Mouse (Mus musculus) G1E (cell line): ENCODE results near the gene Hopx. TPM values are rescaled to one million over a fixed set of nuclear protein-coding genes. Genes with fewer than 3 reads are reported as not detected.

Source experiments
- ATAC-seq: 2 replicates; pipeline ENCODE4 v1.8.0; 2016; ENCODE audit warnings: mild to moderate bottlenecking; ENCODE audit not compliant: insufficient number of reproducible peaks, poor library complexity, low FRiP score, severe bottlenecking; ENCODE audit errors: extremely low read depth
- DNase-seq: peaks from one replicate; pipeline ENCODE4 v3.0.0; 2012; ENCODE audit warnings: low spot score
- H3K27me3 ChIP-seq: 2 replicates; pipeline ENCODE4 v1.6.1; 2012; ENCODE audit warnings: mild to moderate bottlenecking, low read length, inconsistent platforms; ENCODE audit not compliant: insufficient read depth
- H3K36me3 ChIP-seq: replicated peaks from 2 replicates; pipeline ENCODE3; 2012; ENCODE audit warnings: mild to moderate bottlenecking, inconsistent platforms
- H3K4me1 ChIP-seq: 2 replicates; pipeline ENCODE4 v1.6.1; 2012; ENCODE audit warnings: low read depth, low read length, inconsistent platforms, mixed read lengths; ENCODE audit not compliant: insufficient read depth
- H3K4me3 ChIP-seq: 2 replicates; pipeline ENCODE4 v1.5.1; 2012; ENCODE audit warnings: low read depth, mild to moderate bottlenecking, inconsistent platforms, low read length, moderate library complexity, mixed read lengths
- H3K9me3 ChIP-seq: replicated peaks from 2 replicates; pipeline ENCODE4 v1.6.1; 2012; ENCODE audit warnings: inconsistent platforms
- CTCF ChIP-seq: IDR thresholded peaks from 2 replicates; pipeline ENCODE4 v1.5.1; 2012; ENCODE audit warnings: low read depth, low read length, inconsistent platforms, mixed read lengths
- GATA1 ChIP-seq: IDR thresholded peaks from 2 replicates; pipeline ENCODE4 v1.6.1; 2012; ENCODE audit warnings: borderline replicate concordance, low read length, inconsistent platforms, mixed read lengths
- GATA2 ChIP-seq: IDR thresholded peaks from 2 replicates; pipeline ENCODE4 v1.6.1; 2012; ENCODE audit warnings: low read depth, low read length, inconsistent platforms, borderline replicate concordance
- POLR2AphosphoS5 ChIP-seq: IDR thresholded peaks from 2 replicates; pipeline ENCODE4 v1.6.1; 2012; ENCODE audit warnings: low read depth, low read length, inconsistent platforms; ENCODE audit not compliant: insufficient replicate concordance
- TAL1 ChIP-seq: conservative IDR thresholded peaks from 2 replicates; pipeline ENCODE4 v1.6.1; 2012; ENCODE audit warnings: low read depth, low read length, inconsistent platforms, mixed read lengths
- polyA plus RNA-seq: library from polyadenylated mRNA; stranded (reverse); fragments of >175 nt; gene quantifications from 2 replicates; pipeline ENCODE4 v1.2.3, GENCODE M21; 2012
- total RNA-seq, 2 experiments: library from RNA; stranded (forward) in 1 of 2; stranded (reverse) in 1 of 2; fragments of 200-1000 nt in 1 of 2; fragments of >200 nt in 1 of 2; fragmentation: Nextera tagmentation in 1 of 2; gene quantifications; 2 replicates each; pipeline ENCODE4 v1.2.3; 2014 to 2017

The Hopx gene
- total and polyA plus RNA-seq, 3 experiments = not detected

- no peak overlapping the region for H3K4me3 ChIP-seq
- H3K9me3 ChIP-seq = no peaks in the 10 kb centered on the region
- no peak for ATAC-seq
- TF ChIP-seq CTCF = no peak
- TF ChIP-seq TAL1 = no peak
- no peak for TF ChIP-seq GATA1
- no peak for TF ChIP-seq POLR2AphosphoS5
- no peak for TF ChIP-seq GATA2
- DNase-seq = no peak
- no peaks in the 10 kb centered on the region for H3K36me3 ChIP-seq
- peaks cover 2% of the 10 kb centered on the region; the same call in 1 of the 2 replicates for H3K27me3 ChIP-seq
- peaks cover 7% of the 10 kb centered on the region; the same call in 1 of the 2 replicates for H3K4me1 ChIP-seq
Observed at GRCm38 (mm10) chr5:77134961-77135360, 20.0 kb upstream of the Hopx start.

- H3K4me3 ChIP-seq = no peak overlapping the region
- no peaks in the 10 kb centered on the region for H3K9me3 ChIP-seq
- DNase-seq (no peak), ATAC-seq (peak; percentile 63)
- TF ChIP-seq GATA1 (no peak), CTCF (no peak), POLR2AphosphoS5 (no peak), GATA2 (no peak), TAL1 (no peak)
- no peaks in the 10 kb centered on the region for H3K36me3 ChIP-seq
- H3K4me1 ChIP-seq = peaks cover 6% of the 10 kb centered on the region; the same call in 1 of the 2 replicates
- H3K27me3 ChIP-seq = peaks cover 2% of the 10 kb centered on the region; the same call in 1 of the 2 replicates
Observed at GRCm38 (mm10) chr5:77134465-77134864, 19.5 kb upstream of the Hopx start.

- H3K9me3 ChIP-seq = no peaks in the 10 kb centered on the region
- ATAC-seq (no peak), DNase-seq (no peak)
- TF ChIP-seq GATA1 (no peak), POLR2AphosphoS5 (no peak), TAL1 (no peak), GATA2 (no peak), CTCF (no peak)
- peaks cover 6% of the 10 kb centered on the region; the same call in 1 of the 2 replicates for H3K4me1 ChIP-seq
- H3K27me3 ChIP-seq = peaks cover 5% of the 10 kb centered on the region; the same call in 1 of the 2 replicates
- H3K4me3 ChIP-seq = no peak overlapping the region
- no peaks in the 10 kb centered on the region for H3K36me3 ChIP-seq
Observed at GRCm38 (mm10) chr5:77133960-77134359, 19.0 kb upstream of the Hopx start.

GRCm38 (mm10) chr5:77132457-77133135 is 17.7 kb upstream of the Hopx start:
- H3K9me3 ChIP-seq = no peaks in the 10 kb centered on the region
- no peaks in the 10 kb centered on the region for H3K36me3 ChIP-seq
- no peak overlapping the region for H3K4me3 ChIP-seq
- TF ChIP-seq TAL1 = no peak
- TF ChIP-seq GATA2 = no peak
- no peak for TF ChIP-seq GATA1
- TF ChIP-seq POLR2AphosphoS5 = no peak
- no peak for TF ChIP-seq CTCF
- peaks cover 5% of the 10 kb centered on the region; the same call in 1 of the 2 replicates for H3K27me3 ChIP-seq
- ATAC-seq (no peak), DNase-seq (no peak)
- peaks cover 6% of the 10 kb centered on the region; the same call in 1 of the 2 replicates for H3K4me1 ChIP-seq

GRCm38 (mm10) chr5:77131879-77132278 is 17.0 kb upstream of the Hopx start:
- no peaks in the 10 kb centered on the region for H3K9me3 ChIP-seq
- no peak for TF ChIP-seq TAL1
- TF ChIP-seq GATA1 = no peak
- no peak for TF ChIP-seq CTCF
- TF ChIP-seq GATA2 = no peak
- TF ChIP-seq POLR2AphosphoS5 = no peak
- DNase-seq (no peak), ATAC-seq (no peak)
- H3K27me3 ChIP-seq = peaks cover 5% of the 10 kb centered on the region; the same call in 1 of the 2 replicates
- H3K4me1 ChIP-seq = peaks cover 6% of the 10 kb centered on the region; the same call in 1 of the 2 replicates
- H3K36me3 ChIP-seq = no peaks in the 10 kb centered on the region
- H3K4me3 ChIP-seq = no peak overlapping the region

- no peak overlapping the region for H3K4me3 ChIP-seq
- ATAC-seq (no peak), DNase-seq (no peak)
- peaks cover 5% of the 10 kb centered on the region; the same call in 1 of the 2 replicates for H3K27me3 ChIP-seq
- TF ChIP-seq GATA1 = no peak
- no peak for TF ChIP-seq POLR2AphosphoS5
- no peak for TF ChIP-seq CTCF
- TF ChIP-seq GATA2 = no peak
- no peak for TF ChIP-seq TAL1
- no peaks in the 10 kb centered on the region for H3K9me3 ChIP-seq
- no peaks in the 10 kb centered on the region for H3K36me3 ChIP-seq
- peaks cover 6% of the 10 kb centered on the region; the same call in 1 of the 2 replicates for H3K4me1 ChIP-seq
Observed at GRCm38 (mm10) chr5:77130310-77131020, 15.5 kb upstream of the Hopx start.
